In genomic region chr19:7128551-7129475, GRCm38 (mm10) we compare ENCODE assay signal across 9 mouse cellular contexts. TPM values are rescaled to one million over a fixed set of nuclear protein-coding genes. Genes with fewer than 3 reads are reported as not detected.
DNase-seq lines count a peak whose midpoint lies in the region; ATAC-seq lines count a peak whose summit lies in the region.
"Had no signal": no experiment of that assay in that cellular context is flagged by ENCODE, and none has a peak within 500 bp of the region (broad histone marks: within the 10 kb centered on the region; RNA-seq: fewer than 3 reads in every experiment).

No protein-coding gene starts in this region.

- no peaks in the 10 kb centered on the region for H3K9me3 ChIP-seq in forebrain, embryonic 13.5 days (replicated peaks)
- no peaks in the 10 kb centered on the region for H3K9me3 ChIP-seq in midbrain, embryonic 14.5 days (ENCODE audit: control insufficient read depth, low read length)

- no peak overlapping the region for H3K9ac ChIP-seq in forebrain, embryonic 13.5 days
- no peak overlapping the region for H3K9ac ChIP-seq in midbrain, embryonic 14.5 days (replicated peaks; ENCODE audit: low read length)

- H3K4me1 ChIP-seq in forebrain, embryonic 13.5 days: peaks cover 53% of the 10 kb centered on the region
- peaks cover 24% of the 10 kb centered on the region for H3K4me1 ChIP-seq in midbrain, embryonic 14.5 days (ENCODE audit: control insufficient read depth, insufficient read depth, low read length)

- intact Hi-C loops in heart, postnatal 25 days (cut with DNase I): no loop called here

- H3K4me2 ChIP-seq in forebrain, embryonic 13.5 days: no peak overlapping the region
- no peak overlapping the region for H3K4me2 ChIP-seq in midbrain, embryonic 14.5 days (ENCODE audit: low read length)

- H3K27me3 ChIP-seq in forebrain, embryonic 13.5 days: peaks cover 6% of the 10 kb centered on the region; the same call in 1 of the 2 replicates
- no peaks in the 10 kb centered on the region for H3K27me3 ChIP-seq in midbrain, embryonic 14.5 days (ENCODE audit: control insufficient read depth, insufficient read depth, low read length)

- peak overlapping the region; percentile 57 for H3K27ac ChIP-seq in forebrain, embryonic 13.5 days
- peak overlapping the region; percentile 57 for H3K27ac ChIP-seq in midbrain, embryonic 14.5 days (replicated peaks; ENCODE audit: low read depth, low read length)

- H3K36me3 ChIP-seq in forebrain, embryonic 13.5 days (ENCODE audit: poor library complexity, severe bottlenecking): no peaks in the 10 kb centered on the region
- no peaks in the 10 kb centered on the region for H3K36me3 ChIP-seq in midbrain, embryonic 14.5 days (ENCODE audit: control insufficient read depth, insufficient read depth, low read length)

- WGBS in forebrain, embryonic 13.5 days: 39% methylated on average over 19 of the region's 19 CpGs
- WGBS in midbrain, embryonic 14.5 days: 29% methylated on average over 19 of the region's 19 CpGs

- no peak overlapping the region for H3K4me3 ChIP-seq in forebrain, embryonic 13.5 days
- H3K4me3 ChIP-seq in midbrain, embryonic 14.5 days (replicated peaks; ENCODE audit: low read depth, low read length): no peak overlapping the region

- peak; percentile 20 for ATAC-seq in forebrain, embryonic 13.5 days
- peak; percentile 56; the same call in 1 of the 2 replicates for ATAC-seq in midbrain, embryonic 14.5 days (ENCODE audit: low FRiP score, low TSS enrichment)

- peak; percentile 80 for DNase-seq in cerebellum, adult 11-12 months
- peak; percentile 90 to 94 for DNase-seq in cerebellum, postnatal 10 days
- DNase-seq in midbrain, embryonic 14.5 days: peak; percentile 77
- no peak for DNase-seq in heart, postnatal 25 days (ENCODE audit: low spot score)
- DNase-seq in layer of hippocampus, adult 18-20 months (ENCODE audit: low spot score in 2 of 2): no peak
- no peak for DNase-seq in left cerebral cortex, adult 11 months (ENCODE audit: low spot score)
- DNase-seq: kidney, postnatal 36 days had no signal

RNA-seq across cellular contexts. Expression of gene Flrt1, which starts 23.3 kb away (rescaled TPM):
- polyA plus RNA-seq in forebrain, embryonic 13.5 days (2015; fragmentation: Nextera tagmentation; extraction: Ambion mirVana): 10.4 and 11.3 TPM in 2 replicates
- 7.0 and 10.2 TPM in 2 replicates for polyA plus RNA-seq in midbrain, embryonic 14.5 days (2014; fragmentation: Nextera tagmentation; extraction: Ambion mirVana)
- total RNA-seq in heart, postnatal 25 days (2021): 1 to 10 TPM; 1.1 to 1.4 TPM
- total RNA-seq in layer of hippocampus, adult 18-20 months (2021): 10 to 100 TPM; 21.6 to 22.0 TPM
- total RNA-seq: MEL had no signal

Comparison
In these comparisons a context has a peak if more than half of its experiments do, and no peak if none do; other contexts are left out.
1. DNase-seq: peak in cerebellum, adult 11-12 months (single experiment), cerebellum, postnatal 10 days (2 of 2) and midbrain, embryonic 14.5 days (single experiment); none in heart, postnatal 25 days (single experiment), layer of hippocampus, adult 18-20 months (0 of 2) and left cerebral cortex, adult 11 months (single experiment).
2. RNA of gene Flrt1, which starts 23.3 kb away (total RNA-seq): 21.6 to 22.0 TPM in layer of hippocampus, adult 18-20 months; 1.1 to 1.4 TPM in heart, postnatal 25 days; every median in the first group is over 4 times any median in the second.